In genomic region chrX:153724400-153724799, GRCm38 (mm10) we compare ENCODE assay signal across 8 mouse cellular contexts. TPM values are rescaled to one million over a fixed set of nuclear protein-coding genes. Genes with fewer than 3 reads are reported as not detected.
DNase-seq lines count a peak whose midpoint lies in the region; ATAC-seq lines count a peak whose summit lies in the region.

No protein-coding gene starts in this region.

- H3K36me3 ChIP-seq in heart, embryonic 13.5 days: peaks cover 11% of the 10 kb centered on the region; the same call in 1 of the 2 replicates
- H3K36me3 ChIP-seq in forebrain, embryonic 13.5 days (ENCODE audit: poor library complexity, severe bottlenecking): no peaks in the 10 kb centered on the region
- no peaks in the 10 kb centered on the region for H3K36me3 ChIP-seq in liver, embryonic 15.5 days (replicated peaks)

- no peaks in the 10 kb centered on the region for H3K27me3 ChIP-seq in heart, embryonic 13.5 days (replicated peaks)
- no peaks in the 10 kb centered on the region for H3K27me3 ChIP-seq in forebrain, embryonic 13.5 days
- H3K27me3 ChIP-seq in liver, embryonic 15.5 days: no peaks in the 10 kb centered on the region

- peak overlapping the region; percentile 68 for H3K4me2 ChIP-seq in heart, embryonic 13.5 days
- peak overlapping the region; percentile 57 for H3K4me2 ChIP-seq in forebrain, embryonic 13.5 days
- peak overlapping the region; percentile 46 for H3K4me2 ChIP-seq in liver, embryonic 15.5 days

- intact Hi-C loops in gastrocnemius, postnatal 36 days (cut with DNase I): no loop called here

- no peaks in the 10 kb centered on the region for H3K9me3 ChIP-seq in heart, embryonic 13.5 days
- H3K9me3 ChIP-seq in forebrain, embryonic 13.5 days (replicated peaks): no peaks in the 10 kb centered on the region
- no peaks in the 10 kb centered on the region for H3K9me3 ChIP-seq in liver, embryonic 15.5 days (replicated peaks)

- H3K4me3 ChIP-seq in heart, embryonic 13.5 days: peak overlapping the region; percentile 66
- H3K4me3 ChIP-seq in forebrain, embryonic 13.5 days: peak overlapping the region; percentile 51
- H3K4me3 ChIP-seq in liver, embryonic 15.5 days (replicated peaks): peak overlapping the region; percentile 62; the same call in 1 of the 2 replicates

- H3K27ac ChIP-seq in heart, embryonic 13.5 days (replicated peaks): no peak overlapping the region
- peak overlapping the region; percentile 57 for H3K27ac ChIP-seq in forebrain, embryonic 13.5 days
- no peak overlapping the region for H3K27ac ChIP-seq in liver, embryonic 15.5 days (replicated peaks)

- no peak for ATAC-seq in heart, embryonic 13.5 days (ENCODE audit: extremely low read depth, insufficient number of reproducible peaks, low FRiP score, low TSS enrichment)
- ATAC-seq in forebrain, embryonic 13.5 days: peak; percentile 67
- no peak for ATAC-seq in liver, embryonic 15.5 days (ENCODE audit: insufficient read depth)

- WGBS in heart, embryonic 13.5 days: 38% methylated on average over 3 of the region's 3 CpGs
- WGBS in forebrain, embryonic 13.5 days: 23% methylated on average over 3 of the region's 3 CpGs
- WGBS in liver, embryonic 15.5 days (ENCODE audit: insufficient replicate concordance): 56% methylated on average over 3 of the region's 3 CpGs

- peak overlapping the region; percentile 61 for H3K9ac ChIP-seq in heart, embryonic 13.5 days
- H3K9ac ChIP-seq in forebrain, embryonic 13.5 days: peak overlapping the region; percentile 72
- no peak overlapping the region for H3K9ac ChIP-seq in liver, embryonic 15.5 days

- DNase-seq in heart, postnatal 4 days: no peak
- DNase-seq in MEL-GATA-1-ER (ENCODE audit: extremely low read depth, low read depth): peak; percentile 56
- peak; percentile 9 for DNase-seq in yolk sac, embryonic 10.5 days (ENCODE audit: low spot score)
- DNase-seq in ovary, postnatal 10 days (ENCODE audit: low spot score): no peak
- no peak for DNase-seq in gastrocnemius, postnatal 36 days

- peaks cover 5% of the 10 kb centered on the region for H3K4me1 ChIP-seq in heart, embryonic 13.5 days
- H3K4me1 ChIP-seq in forebrain, embryonic 13.5 days: peaks cover 4% of the 10 kb centered on the region; the same call in 1 of the 2 replicates
- H3K4me1 ChIP-seq in liver, embryonic 15.5 days (replicated peaks): no peaks in the 10 kb centered on the region

RNA-seq across cellular contexts. Expression of gene Nbdy, which starts 1.0 kb away (rescaled TPM):
- polyA plus RNA-seq in heart, embryonic 13.5 days (2015; fragmentation: Nextera tagmentation; extraction: Ambion mirVana): 73.5 and 78.1 TPM in 2 replicates
- total RNA-seq in heart, postnatal 4 days (2021): 10 to 100 TPM; 29.8 to 41.9 TPM
- 104 TPM in 2 replicates for polyA plus RNA-seq in forebrain, embryonic 13.5 days (2015; fragmentation: Nextera tagmentation; extraction: Ambion mirVana)
- polyA plus RNA-seq in liver, embryonic 15.5 days (2015; fragmentation: Nextera tagmentation; extraction: Ambion mirVana): 17.3 and 17.6 TPM in 2 replicates
- 10 to 100 TPM; 19.6 to 21.6 TPM for total RNA-seq in gastrocnemius, postnatal 36 days (2021)

RNA-seq across cellular contexts. Expression of gene Kctd12b, which starts 28.2 kb away (rescaled TPM):
- 3.3 and 3.9 TPM in 2 replicates for polyA plus RNA-seq in heart, embryonic 13.5 days (2015; fragmentation: Nextera tagmentation; extraction: Ambion mirVana)
- 10 to 100 TPM; 15.2 to 17.4 TPM for total RNA-seq in heart, postnatal 4 days (2021)
- 2.1 and 2.7 TPM in 2 replicates for polyA plus RNA-seq in forebrain, embryonic 13.5 days (2015; fragmentation: Nextera tagmentation; extraction: Ambion mirVana)
- polyA plus RNA-seq in liver, embryonic 15.5 days (2015; fragmentation: Nextera tagmentation; extraction: Ambion mirVana): 0.66 and 0.67 TPM in 2 replicates
- total RNA-seq in gastrocnemius, postnatal 36 days (2021): 1 to 10 TPM; 2.5 TPM

Comparison
In these comparisons a context has a peak if more than half of its experiments do, and no peak if none do; other contexts are left out.
1. DNase-seq: peak in MEL-GATA-1-ER (single experiment) and yolk sac, embryonic 10.5 days (single experiment); none in heart, postnatal 4 days (single experiment), ovary, postnatal 10 days (single experiment) and gastrocnemius, postnatal 36 days (0 of 2).
2. Peak in every context shown above with its lines, with median percentiles within 50 percentile points of each other: H3K4me2 ChIP-seq and H3K4me3 ChIP-seq.